Mouse (Mus musculus): ENCODE measurements around the gene Ebpl.

DNA sequence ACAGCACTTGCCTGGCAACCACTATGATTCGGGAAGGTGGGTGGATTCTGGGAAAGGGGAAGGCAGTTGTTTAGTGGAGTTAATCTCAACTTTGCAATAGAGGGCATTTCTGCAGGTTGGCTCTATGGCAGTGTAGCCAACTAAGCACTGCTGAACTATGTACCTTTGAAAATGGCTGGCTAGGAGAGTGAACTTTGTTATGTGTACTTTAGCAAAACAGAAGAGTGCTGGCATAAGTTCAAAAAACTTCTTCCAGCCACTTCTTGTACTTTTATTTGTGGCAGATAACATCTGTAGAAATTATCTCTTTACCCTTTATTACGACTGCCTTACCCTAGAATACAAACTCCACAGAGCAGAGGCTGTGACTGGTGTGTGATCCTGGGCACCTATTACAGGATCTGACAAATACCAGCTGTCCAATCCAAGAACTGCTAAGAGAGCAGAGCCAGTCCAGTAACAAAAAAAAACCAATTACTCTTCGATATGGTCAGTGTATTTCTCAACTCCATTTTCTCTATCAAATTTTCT, 807 bp upstream of the Ebpl start:
- TF ChIP-seq CTCF (IDR thresholded peaks at IDR 0.05; ENCODE audit: low read depth, low read length) (no peak), POLR2A (IDR thresholded peaks at IDR 0.05; ENCODE audit: insufficient read depth, low read length) (no peak), EP300 (IDR thresholded peaks at IDR 0.05; ENCODE audit: insufficient read depth, low read depth, low read length) (no peak)

All from ES-Bruce4 (cell line).